Mouse (Mus musculus): ENCODE results near the gene Klk1b24.

DNA sequence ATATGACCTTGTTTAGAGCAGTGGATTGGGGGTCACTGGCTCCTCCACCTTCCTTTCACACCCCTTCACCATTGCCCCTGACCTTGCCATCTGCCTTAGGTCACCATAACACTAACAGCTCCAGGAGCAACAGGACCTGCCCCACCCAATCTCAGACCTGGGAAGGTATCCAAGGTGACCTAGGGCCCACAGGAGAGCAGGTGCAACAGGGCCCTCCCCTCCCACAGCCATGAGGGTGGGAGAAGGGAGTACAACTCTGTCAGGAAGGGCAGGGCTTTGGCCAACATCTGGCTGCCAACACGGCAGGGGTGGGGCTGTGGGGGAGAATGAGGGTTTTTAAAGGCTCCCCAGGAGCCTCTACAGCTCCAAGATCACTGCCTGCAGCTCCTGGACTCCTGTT is 37.0 kb downstream of the Klk1b24 start, which contains the start of gene Klk1:
- TF ChIP-seq EP300 (optimal IDR thresholded peaks at IDR 0.05): no peak
- TF ChIP-seq CTCF (IDR thresholded peaks at IDR 0.05; ENCODE audit: low read depth): no peak

All from stomach, postnatal 0 days (tissue).